Mouse (Mus musculus) stomach, embryonic 14.5 days (tissue): ENCODE measurements at regions not wholly inside any gene's neighbourhood (a gene's known extent, or its start where the extent isn't known, plus 50 kb on each side); places are given as distances from the start of the nearest gene placed in this dataset.

Experiments used
- ATAC-seq: fragments of 200-750 bp; cut with Nextera tagmentation; 2 replicates; pipeline ENCODE4 v1.8.0; 2017; ENCODE audit warnings: low read depth, moderate TSS enrichment; ENCODE audit not compliant: insufficient number of reproducible peaks, insufficient read depth, low FRiP score
- H3K27ac ChIP-seq: fragments of 300-500 bp; sonication (generic); 2 replicates; pipeline ENCODE4 v1.5.1; 2014; ENCODE audit warnings: mild to moderate bottlenecking, low read length, moderate library complexity, mixed read lengths
- H3K27me3 ChIP-seq: fragments of 300-500 bp; sonication (generic); 2 replicates; pipeline ENCODE4 v1.6.1; 2014; ENCODE audit warnings: low read length, control low read depth, mixed read lengths; ENCODE audit not compliant: control insufficient read depth, insufficient read depth
- H3K36me3 ChIP-seq: fragments of 300-500 bp; sonication (generic); 2 replicates; pipeline ENCODE4 v1.6.1; 2014; ENCODE audit warnings: mild to moderate bottlenecking, control low read depth, low read length, moderate library complexity, mixed read lengths; ENCODE audit not compliant: control insufficient read depth, insufficient read depth
- H3K4me1 ChIP-seq: fragments of 300-500 bp; sonication (generic); 2 replicates; pipeline ENCODE4 v1.6.1; 2014; ENCODE audit warnings: low read length, control low read depth, mixed read lengths; ENCODE audit not compliant: control insufficient read depth, insufficient read depth
- H3K4me2 ChIP-seq: fragments of 300-500 bp; sonication (generic); replicated peaks from 2 replicates; pipeline ENCODE4 v1.6.1; 2014; ENCODE audit warnings: low read depth, low read length, control low read depth
- H3K4me3 ChIP-seq: fragments of 300-500 bp; sonication (generic); 2 replicates; pipeline ENCODE4 v1.5.1; 2014; ENCODE audit warnings: low read depth, low read length, control low read depth
- H3K9ac ChIP-seq: fragments of 300-500 bp; sonication (generic); replicated peaks from 2 replicates; pipeline ENCODE4 v1.6.1; 2014; ENCODE audit warnings: low read depth, mild to moderate bottlenecking, control low read depth, low read length, moderate library complexity, mixed read lengths
- H3K9me3 ChIP-seq: fragments of 300-500 bp; sonication (generic); 2 replicates; pipeline ENCODE4 v1.6.1; 2016; ENCODE audit warnings: low read depth, low read length, control low read depth; ENCODE audit not compliant: control insufficient read depth
- WGBS: fragments of 180-500 bp; shearing (Covaris S2); extraction: QIAGEN DNeasy Blood & Tissue Kit; methylation state at CpG from one replicate; pipeline ENCODE4 v1.1.7; 2014; 5-methylcytosine and 5-hydroxymethylcytosine counted together

DNA sequence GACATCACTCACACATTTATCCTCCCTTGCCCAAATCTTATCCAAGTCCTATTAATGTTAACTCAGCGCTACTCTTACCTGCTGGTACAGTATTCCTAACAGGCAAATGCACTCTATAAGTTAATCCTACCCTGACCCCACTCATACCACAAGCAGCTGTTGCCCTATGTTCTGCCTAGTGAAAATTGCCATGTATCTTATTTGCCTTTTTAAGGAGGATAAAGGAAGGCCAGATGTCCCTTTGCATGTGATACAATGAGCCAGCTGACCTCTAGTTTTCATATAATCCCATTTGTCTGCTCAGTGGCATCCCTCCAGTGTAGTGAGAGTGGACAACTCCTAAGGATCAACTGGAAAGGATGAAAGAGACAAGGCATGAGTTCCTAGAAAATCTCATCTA is 67.9 kb upstream of the Ctso start:
- H3K36me3 ChIP-seq = no peaks in the 10 kb centered on the region
- H3K27ac ChIP-seq = no peak overlapping the region
- no peak overlapping the region for H3K4me2 ChIP-seq
- H3K9me3 ChIP-seq = no peaks in the 10 kb centered on the region
- 72% methylated on average over 1 of the region's 1 CpGs for WGBS
- H3K4me1 ChIP-seq = no peaks in the 10 kb centered on the region
- ATAC-seq = no peak
- H3K27me3 ChIP-seq = no peaks in the 10 kb centered on the region
- H3K4me3 ChIP-seq = no peak overlapping the region
- H3K9ac ChIP-seq = no peak overlapping the region
